Mouse (Mus musculus): Measurements from ENCODE around the gene Ski. TPM values are rescaled to one million over a fixed set of nuclear protein-coding genes. Genes with fewer than 3 reads are reported as not detected.

Gene Ski
- total RNA-seq, 2 experiments from 2014 or later, result 55.0 to 63.9 TPM

DNA sequence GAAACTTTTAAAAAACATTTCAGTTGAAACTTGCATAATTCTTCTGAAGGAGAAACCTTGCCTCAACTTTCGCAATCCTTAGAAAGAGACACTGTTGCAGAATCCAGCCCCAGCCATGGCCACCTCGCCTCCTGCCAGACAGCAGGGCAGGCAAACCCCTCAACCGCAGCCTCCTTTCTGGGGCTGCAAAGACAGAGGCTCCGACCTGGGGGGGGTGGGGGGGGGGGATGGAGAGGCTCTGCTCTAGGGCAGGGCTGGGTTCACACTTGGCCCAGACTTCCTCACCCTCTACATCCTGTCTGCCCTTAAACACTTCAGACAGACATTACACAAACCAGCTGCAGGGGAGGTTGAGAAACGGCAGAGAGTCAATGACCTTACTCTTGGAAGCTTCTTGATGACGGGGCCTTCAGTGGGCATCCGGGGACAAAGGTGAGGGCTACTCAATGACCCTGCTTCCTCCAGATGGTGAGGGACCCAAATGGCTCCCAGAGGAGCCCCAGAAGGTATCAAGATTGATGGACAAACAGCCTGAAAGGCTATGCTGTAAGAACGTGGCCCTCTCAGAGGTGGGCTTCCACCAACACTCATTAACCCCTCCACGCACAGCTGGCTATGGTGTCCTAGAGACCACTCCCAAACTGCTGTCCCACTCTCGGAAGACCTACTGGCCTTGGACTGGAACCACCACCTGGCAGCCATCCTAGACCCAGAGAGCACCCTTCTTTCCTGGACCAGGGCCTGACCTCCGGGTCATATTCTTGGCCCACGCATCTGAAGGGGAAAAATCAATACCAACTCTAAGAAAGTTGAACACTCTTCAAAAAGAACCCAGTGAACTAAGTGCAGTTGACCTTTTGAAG lies 4.9 kb downstream of the Ski start:
- intact Hi-C loops (cut with DNase I), result loop anchor here (5.0 kb wide), 2 partner anchors 40 to 65 kb away; no protein-coding TSS in a partner anchor
- DNase-seq (ENCODE audit: low spot score), result no peak

DNA sequence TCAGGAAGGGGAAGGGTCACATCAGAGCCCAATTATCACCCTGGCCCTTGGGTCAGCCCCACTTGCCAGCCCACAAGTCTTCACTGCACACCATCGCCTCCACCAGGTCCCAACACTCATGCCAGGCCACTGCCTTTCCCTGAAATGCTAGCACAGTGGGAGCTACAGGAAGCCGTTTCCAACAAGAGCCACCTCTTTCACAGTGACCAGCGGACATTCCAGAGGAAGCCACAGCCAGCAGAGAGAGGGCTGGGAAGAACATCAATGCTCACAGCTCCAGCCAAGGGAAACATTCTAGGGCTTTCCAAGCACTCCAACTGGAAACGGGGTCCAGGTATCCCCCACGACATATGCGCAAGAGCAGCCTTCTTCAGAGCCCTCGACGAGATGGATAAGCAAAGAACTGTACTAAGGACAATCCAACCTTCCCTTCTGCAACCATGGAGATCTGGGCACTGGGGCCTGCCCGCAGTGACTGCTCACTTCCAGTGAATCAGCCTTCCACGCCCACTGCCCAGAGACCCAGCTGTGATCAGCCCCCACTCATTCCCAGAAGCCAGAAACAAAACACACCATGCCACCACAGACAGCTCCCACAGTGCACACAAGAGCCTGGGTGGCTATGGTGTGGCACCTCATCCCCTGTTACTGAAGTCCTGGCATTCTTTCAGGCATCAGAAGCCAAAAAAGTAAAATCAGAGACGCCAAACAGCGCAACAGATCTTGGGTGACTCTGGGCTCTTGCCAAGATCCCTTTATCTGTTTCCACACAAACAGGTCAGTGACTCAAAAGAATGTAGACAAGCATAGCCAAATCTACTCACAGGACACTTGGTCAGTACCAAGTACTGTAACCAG lies 6.4 kb downstream of the Ski start:
- DNase-seq (ENCODE audit: low spot score), result peak; percentile 58

DNA sequence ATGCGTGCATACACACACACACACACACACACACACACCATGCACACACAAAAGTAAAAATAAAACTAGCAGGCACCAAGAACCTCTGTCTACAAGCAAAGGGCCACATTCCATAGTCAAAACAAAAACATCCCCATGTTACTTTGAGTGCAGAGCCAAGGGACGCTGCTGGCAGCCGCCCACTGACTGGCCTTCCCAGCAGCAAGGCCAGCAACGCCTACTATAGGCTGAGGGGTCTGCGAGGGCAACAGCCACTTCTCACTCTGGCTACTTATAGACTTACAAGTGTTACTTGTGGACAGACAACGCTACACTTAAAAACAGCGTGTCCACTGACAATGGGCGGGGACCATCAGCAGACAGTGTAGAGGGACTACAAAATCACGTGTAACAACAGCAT lies 7.2 kb downstream of the Ski start:
- DNase-seq (ENCODE audit: low spot score), result no peak
- intact Hi-C loops (cut with DNase I), result loop anchor here (5.0 kb wide), 2 partner anchors 38 to 63 kb away; no protein-coding TSS in a partner anchor

More for the DNA sequence above, 6.4 kb downstream of the Ski start:
- intact Hi-C loops (cut with DNase I), result loop anchor here (5.0 kb wide), 2 partner anchors 39 to 64 kb away; no protein-coding TSS in a partner anchor

- intact Hi-C loops (cut with DNase I), result loop anchor here (5.0 kb wide), 2 partner anchors 37 to 62 kb away; no protein-coding TSS in a partner anchor
These were observed 7.6 kb downstream of the Ski start for GRCm38 (mm10) chr4:155214793-155215192.

DNA sequence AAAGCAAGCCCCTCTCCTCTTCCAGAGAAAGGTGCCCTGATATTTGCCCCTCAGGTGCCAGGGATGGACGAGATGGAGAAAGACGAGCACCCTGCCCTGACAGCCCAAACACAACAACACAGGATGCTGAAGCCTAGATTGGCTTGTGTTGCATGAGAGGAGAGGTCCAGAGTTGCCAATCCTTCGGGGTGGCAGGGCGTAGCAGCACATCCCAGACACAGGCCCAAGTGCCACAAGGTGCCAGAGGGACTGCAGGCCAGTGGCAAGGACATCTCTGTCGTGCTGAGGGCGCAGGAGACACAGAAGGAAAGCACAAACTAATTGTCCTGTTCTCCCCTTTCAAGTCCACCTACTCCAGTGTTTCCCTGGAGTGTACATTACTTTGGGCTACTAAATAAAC lies 8.2 kb downstream of the Ski start:
- intact Hi-C loops (cut with DNase I), result no loop called here
- no peak for DNase-seq (ENCODE audit: low spot score)

More at GRCm38 (mm10) chr4:155214793-155215192, 7.6 kb downstream of the Ski start:
- DNase-seq (ENCODE audit: low spot score), result no peak

GRCm38 (mm10) chr4:155213752-155214054 lies 8.7 kb downstream of the Ski start:
- intact Hi-C loops (cut with DNase I), result no loop called here
- no peak for DNase-seq (ENCODE audit: low spot score)

- intact Hi-C loops (cut with DNase I), result no loop called here
- no peak for DNase-seq (ENCODE audit: low spot score)
These were observed 9.2 kb downstream of the Ski start for GRCm38 (mm10) chr4:155213052-155213751.

- intact Hi-C loops (cut with DNase I), result no loop called here
- no peak for DNase-seq (ENCODE audit: low spot score)
These were observed 12.9 kb downstream of the Ski start for GRCm38 (mm10) chr4:155209494-155209893.

DNA sequence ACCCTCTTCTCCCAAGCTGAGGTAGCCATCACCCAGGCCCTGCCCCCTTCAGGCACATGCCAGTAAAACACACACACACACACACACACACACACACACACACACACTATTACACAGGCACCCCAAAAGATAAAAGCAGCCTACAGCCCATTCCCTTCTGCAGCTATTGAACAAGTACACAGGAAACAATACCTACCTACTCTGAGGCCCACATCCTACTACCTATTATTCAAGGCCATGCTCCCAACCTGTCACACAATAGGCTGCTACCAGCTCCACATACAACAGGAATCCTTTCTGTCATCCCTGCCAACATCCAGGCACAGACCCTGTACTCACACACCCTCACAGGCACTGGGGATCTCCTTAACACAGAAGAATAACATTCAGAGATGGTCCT lies 13.3 kb downstream of the Ski start:
- intact Hi-C loops (cut with DNase I), result no loop called here
- no peak for DNase-seq (ENCODE audit: low spot score)

DNA sequence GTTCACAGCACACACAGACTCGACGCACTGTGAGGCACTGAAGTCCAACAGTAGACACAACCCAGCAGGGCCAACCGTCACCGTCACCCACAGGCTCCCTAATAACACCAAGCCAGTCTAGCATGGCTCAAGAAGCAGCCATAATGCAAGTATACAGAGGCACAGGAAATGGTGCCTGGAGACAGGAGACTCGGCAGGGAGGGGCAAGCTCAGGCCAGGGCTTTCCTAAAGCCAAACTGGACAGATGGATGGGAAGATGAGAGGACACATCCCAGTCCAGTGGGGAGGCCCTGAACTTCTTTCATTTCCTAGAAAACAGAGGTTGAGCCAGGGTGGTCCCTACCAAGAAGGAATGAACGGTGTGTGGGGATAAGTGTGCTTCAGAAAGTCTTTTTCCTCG lies 13.8 kb downstream of the Ski start:
- intact Hi-C loops (cut with DNase I), result no loop called here
- DNase-seq (ENCODE audit: low spot score), result no peak

DNA sequence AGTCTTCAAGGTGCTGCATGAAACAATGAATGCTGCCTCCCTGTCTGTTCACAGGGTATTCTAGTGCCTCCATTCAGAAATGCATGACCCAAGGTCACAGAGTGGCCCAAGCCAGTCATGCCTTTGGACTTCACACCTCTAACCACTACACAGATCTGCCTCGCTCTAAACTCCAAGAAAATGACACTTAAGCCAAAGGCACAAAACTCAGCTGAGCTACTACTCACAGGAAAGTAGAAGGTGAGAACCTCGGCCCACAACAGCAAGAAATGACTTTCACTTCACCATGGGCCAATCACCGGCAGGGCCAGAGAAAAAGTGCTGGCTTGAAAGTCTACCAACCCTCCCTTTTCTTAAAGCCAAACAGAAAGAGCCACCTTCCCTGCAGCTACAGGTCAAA lies 14.6 kb downstream of the Ski start:
- intact Hi-C loops (cut with DNase I), result no loop called here
- no peak for DNase-seq (ENCODE audit: low spot score)

DNA sequence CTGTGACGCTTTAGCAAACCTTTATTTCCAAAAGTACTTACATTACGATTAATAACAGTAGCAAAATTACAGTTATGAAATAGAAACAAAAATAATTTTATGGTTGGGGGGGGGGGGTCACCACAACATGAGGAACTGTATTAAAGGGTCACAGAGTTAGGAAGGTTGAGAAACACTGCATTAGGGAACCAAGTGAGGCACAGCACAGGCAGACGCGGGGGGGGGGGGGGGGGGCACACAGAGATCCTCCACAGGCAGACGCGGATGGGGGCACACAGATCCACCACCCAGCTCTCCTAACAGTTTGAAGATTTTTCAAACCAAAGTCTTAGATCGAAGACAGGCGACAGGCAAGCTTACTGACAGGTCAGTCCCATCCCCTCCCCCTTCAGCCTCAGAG lies 15.9 kb downstream of the Ski start:
- intact Hi-C loops (cut with DNase I), result no loop called here
- no peak for DNase-seq (ENCODE audit: low spot score)

DNA sequence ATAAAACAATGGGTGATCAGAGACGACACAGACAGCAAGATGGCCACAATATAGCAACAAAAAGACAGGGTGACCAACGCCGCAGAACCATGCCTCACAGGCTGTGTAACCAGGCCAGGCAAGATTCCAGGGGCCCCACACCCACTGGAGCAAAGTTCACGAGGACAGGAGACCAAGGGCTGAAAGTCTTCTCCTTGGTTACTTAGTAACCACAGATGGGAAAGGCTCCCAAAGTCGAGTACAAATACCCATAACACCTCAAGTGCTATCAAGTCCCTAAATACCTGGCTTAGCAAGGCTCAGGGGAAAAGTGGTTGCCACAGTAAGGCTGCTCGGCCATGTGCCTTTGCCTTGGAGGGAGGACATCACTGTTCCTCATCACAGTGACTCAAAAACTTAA lies 16.5 kb downstream of the Ski start:
- intact Hi-C loops (cut with DNase I), result no loop called here
- no peak for DNase-seq (ENCODE audit: low spot score)

DNA sequence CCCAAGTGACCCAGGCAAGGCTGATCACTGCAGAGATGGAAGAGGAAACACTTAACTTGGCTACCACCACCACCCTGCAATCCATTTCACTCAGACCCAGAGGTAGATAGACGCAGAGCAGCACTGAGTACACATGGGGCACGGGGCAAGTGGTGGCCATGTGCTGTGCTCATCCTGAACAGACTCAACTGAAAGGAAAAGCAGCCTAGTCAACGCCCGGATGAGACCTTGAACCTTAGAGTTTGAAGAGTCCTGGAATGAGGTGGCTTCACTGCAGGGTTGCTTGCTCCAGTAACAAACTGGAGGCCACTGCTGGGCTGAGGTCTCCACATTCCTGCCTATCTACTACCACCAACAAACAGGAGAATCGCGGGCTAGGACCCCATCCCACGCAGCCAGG lies 20.6 kb downstream of the Ski start:
- DNase-seq (ENCODE audit: low spot score), result no peak
- intact Hi-C loops (cut with DNase I), result no loop called here

DNA sequence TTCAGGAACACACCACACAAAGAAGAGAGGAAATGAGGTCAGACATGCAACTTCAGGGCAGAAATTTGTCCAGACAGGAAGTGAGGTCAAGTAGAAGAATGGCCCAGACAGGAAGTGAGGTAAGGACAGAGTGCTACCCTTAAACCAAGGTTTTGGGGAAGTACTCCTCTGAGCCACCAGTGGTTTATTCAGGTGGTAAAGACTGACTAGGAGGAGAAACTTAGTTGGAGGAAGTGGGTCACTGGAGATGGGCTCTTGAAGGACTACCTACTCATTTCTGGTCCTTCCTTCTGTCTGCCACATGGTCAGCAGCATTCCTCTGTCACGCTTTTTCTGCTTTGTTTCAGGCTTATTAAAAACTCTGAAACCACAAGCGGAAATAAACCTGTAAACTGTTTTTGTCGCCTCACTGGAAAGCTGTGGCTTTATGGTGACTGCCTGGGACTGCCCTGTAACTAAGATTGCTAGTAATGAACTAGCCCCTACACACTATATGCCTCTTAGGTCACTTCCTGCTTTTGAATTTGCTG lies 21.5 kb downstream of the Ski start:
- no peak for DNase-seq (ENCODE audit: low spot score)

GRCm38 (mm10) chr4:155197726-155198125 lies 24.7 kb downstream of the Ski start:
- intact Hi-C loops (cut with DNase I), result no loop called here
- no peak for DNase-seq (ENCODE audit: low spot score)

More for the DNA sequence above, 21.5 kb downstream of the Ski start:
- intact Hi-C loops (cut with DNase I), result no loop called here

GRCm38 (mm10) chr4:155195204-155195603 lies 27.2 kb downstream of the Ski start:
- no peak for DNase-seq (ENCODE audit: low spot score)
- intact Hi-C loops (cut with DNase I), result no loop called here

GRCm38 (mm10) chr4:155190275-155190674 lies 32.1 kb downstream of the Ski start:
- DNase-seq (ENCODE audit: low spot score), result no peak
- intact Hi-C loops (cut with DNase I), result no loop called here

GRCm38 (mm10) chr4:155189711-155190139 lies 32.7 kb downstream of the Ski start:
- DNase-seq (ENCODE audit: low spot score), result no peak
- intact Hi-C loops (cut with DNase I), result loop anchor here (5.0 kb wide), 2 partner anchors 42 to 58 kb away; partner anchors contain the start of gene Faap20

DNA sequence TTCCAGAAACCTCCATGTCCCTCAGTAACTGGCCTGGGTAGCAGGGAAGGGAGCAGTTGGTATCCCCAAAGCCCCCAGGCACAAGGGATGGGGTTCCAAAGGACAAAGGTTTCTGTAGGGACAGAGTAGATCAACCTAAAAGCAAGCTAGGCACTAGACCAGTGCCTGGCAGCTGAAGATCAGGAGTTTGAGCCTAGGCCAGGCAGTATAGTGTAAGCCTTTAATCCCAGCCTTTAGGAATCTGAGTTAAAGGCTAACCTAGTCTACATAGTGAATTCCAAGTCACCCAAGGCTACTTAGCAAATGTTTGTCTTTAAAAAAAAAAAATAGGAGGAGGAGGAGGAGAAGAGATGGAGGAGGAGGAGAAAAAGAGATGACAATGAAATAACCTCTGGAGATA lies 33.6 kb downstream of the Ski start:
- no peak for DNase-seq (ENCODE audit: low spot score)
- intact Hi-C loops (cut with DNase I), result loop anchor here (5.0 kb wide), 2 partner anchors 42 to 58 kb away; partner anchors contain the start of gene Faap20

Data from heart, postnatal 25 days (tissue).